Mouse (Mus musculus): ENCODE measurements around the gene Atad5. TPM values are rescaled to one million over a fixed set of nuclear protein-coding genes. Genes with fewer than 3 reads are reported as not detected.
"Not testable (repeated sequence)": the region's sequence is repeated elsewhere in the genome, so short reads cannot be mapped to it uniquely, and the experiment has no call there.

The Atad5 gene
- polyA plus RNA-seq, 1 experiment from 2014 or later = 4.9 TPM

DNA sequence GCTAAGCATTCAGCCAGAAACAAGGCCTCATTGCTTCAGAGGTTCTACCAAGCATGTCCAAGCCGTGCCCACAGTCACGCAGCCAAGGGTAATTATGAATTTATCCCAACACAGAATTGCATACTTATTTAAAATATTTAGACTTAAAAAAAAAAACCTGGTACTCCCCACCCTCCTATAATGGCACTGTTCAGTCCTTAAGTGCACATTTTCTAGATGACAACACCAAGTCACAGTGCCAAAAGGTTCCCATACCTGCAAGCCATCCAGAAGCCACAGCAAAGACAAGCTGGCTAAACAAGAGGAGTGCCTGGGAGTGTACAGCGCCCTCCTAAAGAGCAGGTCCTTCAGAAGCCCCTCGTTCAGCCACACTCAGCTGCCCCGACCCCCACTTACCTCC, 36.0 kb upstream of the Atad5 start:
- DNase-seq (ENCODE audit: low spot score) = peak; percentile 12
- TF ChIP-seq CTCF (IDR thresholded peaks at IDR 0.05; ENCODE audit: low read depth) = no peak

DNA sequence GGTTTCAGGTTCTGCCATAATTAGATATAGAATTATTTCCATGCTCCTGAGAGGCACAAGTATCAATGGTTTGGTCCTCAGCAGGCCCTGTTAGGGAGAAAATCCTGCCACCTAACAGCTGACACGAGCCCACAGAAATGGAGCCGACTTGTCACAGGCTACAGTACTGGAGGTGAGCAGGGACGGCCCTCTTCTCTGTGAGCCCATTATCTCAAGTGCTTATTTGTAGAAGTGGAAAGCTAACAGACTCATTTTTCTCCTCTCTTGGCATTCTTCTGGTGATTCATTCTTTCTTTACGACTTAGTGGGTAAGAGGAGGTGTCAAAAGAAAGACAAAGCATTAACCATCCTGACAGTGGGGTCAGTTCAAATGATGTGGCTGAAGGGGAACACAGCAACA, 34.5 kb upstream of the Atad5 start:
- H3K36me3 ChIP-seq (ENCODE audit: insufficient read depth, low read length) = peaks cover 30% of the 10 kb centered on the region
- DNase-seq (ENCODE audit: low spot score) (no peak), ATAC-seq (replicated peaks; ENCODE audit: low FRiP score, low read depth) (no peak)

More for the DNA sequence above, 36.0 kb upstream of the Atad5 start:
- Histone ChIP-seq H3K27me3 (ENCODE audit: insufficient read depth, low read length) (no peaks in the 10 kb centered on the region), H3K4me1 (replicated peaks; ENCODE audit: insufficient read depth, low read length) (0 out of 2 replicates have a peak, but pooled peaks cover 3% of the 10 kb centered on the region), H3K27ac (peak overlapping the region; percentile 60; the same call in 1 of the 2 replicates), H3K9me3 (replicated peaks; ENCODE audit: low read length) (no peaks in the 10 kb centered on the region), H3K9ac (ENCODE audit: low read depth, low read length) (no peak overlapping the region), H3K36me3 (ENCODE audit: insufficient read depth, low read length) (peaks cover 28% of the 10 kb centered on the region), H3K4me2 (ENCODE audit: low read length) (no peak overlapping the region), H3K4me3 (replicated peaks; ENCODE audit: low read depth, low read length) (no peak overlapping the region)
- no peak for ATAC-seq (replicated peaks; ENCODE audit: low FRiP score, low read depth)
- WGBS = 61% methylated on average over 5 of the region's 5 CpGs

DNA sequence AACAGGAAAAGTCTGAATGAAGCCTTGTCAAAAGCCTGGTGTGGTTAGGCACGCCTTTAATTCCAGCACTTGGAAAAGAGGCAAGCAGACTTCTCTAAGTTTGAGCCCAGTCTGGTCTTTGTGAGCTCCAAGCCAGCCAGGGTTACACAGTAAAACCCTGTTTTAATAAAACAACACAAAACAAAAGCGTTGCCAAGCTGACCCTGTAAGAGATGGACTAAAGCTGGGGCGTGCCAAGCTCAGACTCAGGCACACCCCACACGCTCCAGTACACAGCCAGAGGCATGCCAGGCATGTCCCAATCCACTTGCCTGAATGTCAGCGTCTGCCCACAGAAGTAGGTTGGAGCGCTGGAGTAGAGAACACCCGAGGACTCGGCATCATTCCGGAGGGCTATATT, 33.1 kb upstream of the Atad5 start:
- Histone ChIP-seq H3K4me1 (replicated peaks; ENCODE audit: insufficient read depth, low read length) (0 out of 2 replicates have a peak, but pooled peaks cover 3% of the 10 kb centered on the region), H3K4me3 (replicated peaks; ENCODE audit: low read depth, low read length) (no peak overlapping the region), H3K36me3 (ENCODE audit: insufficient read depth, low read length) (peaks cover 32% of the 10 kb centered on the region), H3K9ac (ENCODE audit: low read depth, low read length) (no peak overlapping the region), H3K4me2 (ENCODE audit: low read length) (no peak overlapping the region), H3K27ac (no peak overlapping the region), H3K9me3 (replicated peaks; ENCODE audit: low read length) (no peaks in the 10 kb centered on the region), H3K27me3 (ENCODE audit: insufficient read depth, low read length) (no peaks in the 10 kb centered on the region)
- WGBS = 75% methylated on average over 9 of the region's 9 CpGs
- ATAC-seq (replicated peaks; ENCODE audit: low FRiP score, low read depth) = no peak
- no peak for DNase-seq (ENCODE audit: low spot score)
- TF ChIP-seq CTCF (IDR thresholded peaks at IDR 0.05; ENCODE audit: low read depth) = no peak

More for the DNA sequence above, 34.5 kb upstream of the Atad5 start:
- no peak for TF ChIP-seq CTCF (IDR thresholded peaks at IDR 0.05; ENCODE audit: low read depth)
- H3K4me2 ChIP-seq (ENCODE audit: low read length) = no peak overlapping the region
- H3K27me3 ChIP-seq (ENCODE audit: insufficient read depth, low read length) = no peaks in the 10 kb centered on the region
- no peak overlapping the region for H3K4me3 ChIP-seq (replicated peaks; ENCODE audit: low read depth, low read length)
- 0 out of 2 replicates have a peak, but pooled peaks cover 3% of the 10 kb centered on the region for H3K4me1 ChIP-seq (replicated peaks; ENCODE audit: insufficient read depth, low read length)
- 66% methylated on average over 4 of the region's 4 CpGs for WGBS
- H3K27ac ChIP-seq = no peak overlapping the region
- no peak overlapping the region for H3K9ac ChIP-seq (ENCODE audit: low read depth, low read length)
- H3K9me3 ChIP-seq (replicated peaks; ENCODE audit: low read length) = no peaks in the 10 kb centered on the region

DNA sequence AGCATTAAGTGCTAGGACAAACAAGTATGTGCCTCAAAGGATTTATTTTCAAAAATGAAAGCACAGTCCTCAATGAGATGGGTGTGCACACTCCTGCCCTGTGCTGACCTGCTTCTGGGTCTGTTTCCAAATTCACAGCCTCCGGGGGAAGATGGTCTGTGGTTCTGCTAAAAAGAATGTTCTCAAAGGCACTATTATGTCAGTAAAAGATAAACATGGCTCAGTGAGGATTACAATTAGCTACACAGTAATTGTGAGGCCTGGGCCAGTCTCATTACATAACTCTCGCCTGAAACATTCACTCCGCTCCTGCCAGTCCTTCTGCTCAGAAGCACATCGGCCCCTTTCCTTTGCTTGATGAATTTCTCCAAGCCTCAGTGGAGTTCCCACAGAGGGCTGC, 27.0 kb upstream of the Atad5 start:
- peak; percentile 17 for DNase-seq (ENCODE audit: low spot score)
- H3K9me3 ChIP-seq (replicated peaks; ENCODE audit: low read length) = no peaks in the 10 kb centered on the region
- no peaks in the 10 kb centered on the region for H3K27me3 ChIP-seq (ENCODE audit: insufficient read depth, low read length)
- no peak overlapping the region for H3K4me3 ChIP-seq (replicated peaks; ENCODE audit: low read depth, low read length)
- no peak overlapping the region for H3K27ac ChIP-seq
- H3K4me2 ChIP-seq (ENCODE audit: low read length) = no peak overlapping the region
- no peak for ATAC-seq (replicated peaks; ENCODE audit: low FRiP score, low read depth)
- no peaks in the 10 kb centered on the region for H3K4me1 ChIP-seq (replicated peaks; ENCODE audit: insufficient read depth, low read length)
- peaks cover 19% of the 10 kb centered on the region for H3K36me3 ChIP-seq (ENCODE audit: insufficient read depth, low read length)
- WGBS = 72% methylated on average over 4 of the region's 4 CpGs
- H3K9ac ChIP-seq (ENCODE audit: low read depth, low read length) = no peak overlapping the region
- no peak for TF ChIP-seq CTCF (IDR thresholded peaks at IDR 0.05; ENCODE audit: low read depth)

DNA sequence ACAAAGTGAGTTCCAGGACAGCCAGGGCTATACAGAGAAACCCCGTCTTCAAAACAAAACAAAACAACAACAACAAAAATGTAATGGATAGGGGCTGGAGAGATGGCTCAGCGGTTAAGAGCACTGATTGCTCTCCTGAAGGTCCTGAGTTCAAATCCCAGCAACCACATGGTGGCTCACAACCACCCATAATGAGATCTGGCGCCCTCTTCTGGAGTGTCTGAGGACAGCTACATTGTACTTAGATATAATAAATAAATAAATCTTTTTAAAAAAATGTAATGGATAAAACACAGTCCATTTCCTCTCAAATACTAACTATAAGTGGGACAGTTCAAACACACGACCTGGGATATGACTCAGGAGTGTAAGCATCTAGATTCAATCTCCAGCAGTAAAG, 22.8 kb upstream of the Atad5 start:
- DNase-seq (ENCODE audit: low spot score); H3K9me3 ChIP-seq (replicated peaks; ENCODE audit: low read length); H3K9ac ChIP-seq (ENCODE audit: low read depth, low read length); ATAC-seq (replicated peaks; ENCODE audit: low FRiP score, low read depth); H3K36me3 ChIP-seq (ENCODE audit: insufficient read depth, low read length); H3K4me3 ChIP-seq (replicated peaks; ENCODE audit: low read depth, low read length); H3K27ac ChIP-seq; H3K4me1 ChIP-seq (replicated peaks; ENCODE audit: insufficient read depth, low read length); H3K4me2 ChIP-seq (ENCODE audit: low read length); H3K27me3 ChIP-seq (ENCODE audit: insufficient read depth, low read length): not testable (repeated sequence)
- peak; percentile 33 for TF ChIP-seq CTCF (IDR thresholded peaks at IDR 0.05; ENCODE audit: low read depth)
- WGBS = 86% methylated on average over 4 of the region's 4 CpGs

DNA sequence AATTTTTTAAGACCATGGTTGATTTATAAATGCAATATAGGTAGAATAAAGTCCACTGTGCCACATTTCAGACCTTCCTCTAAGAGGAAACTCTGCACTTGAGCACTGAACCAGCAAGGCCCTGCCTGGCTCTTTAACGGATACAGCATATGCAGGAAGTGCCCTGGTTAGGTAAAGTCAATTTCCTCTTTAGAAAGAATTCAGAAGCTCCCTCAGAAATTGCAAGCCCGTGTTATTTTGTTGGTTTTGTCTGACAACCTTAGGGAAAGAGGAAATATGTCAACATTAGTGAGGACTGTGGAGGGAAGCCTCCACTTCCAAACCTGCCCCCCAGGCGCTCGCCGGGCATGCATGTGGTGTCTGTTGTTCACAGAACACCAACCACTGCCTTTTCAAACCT, 21.6 kb upstream of the Atad5 start:
- TF ChIP-seq CTCF (IDR thresholded peaks at IDR 0.05; ENCODE audit: low read depth) = no peak
- 0 out of 2 replicates have a peak overlapping the region, but pooled peaks have one; percentile 19 for H3K27ac ChIP-seq
- DNase-seq (ENCODE audit: low spot score) = peak; percentile 28

DNA sequence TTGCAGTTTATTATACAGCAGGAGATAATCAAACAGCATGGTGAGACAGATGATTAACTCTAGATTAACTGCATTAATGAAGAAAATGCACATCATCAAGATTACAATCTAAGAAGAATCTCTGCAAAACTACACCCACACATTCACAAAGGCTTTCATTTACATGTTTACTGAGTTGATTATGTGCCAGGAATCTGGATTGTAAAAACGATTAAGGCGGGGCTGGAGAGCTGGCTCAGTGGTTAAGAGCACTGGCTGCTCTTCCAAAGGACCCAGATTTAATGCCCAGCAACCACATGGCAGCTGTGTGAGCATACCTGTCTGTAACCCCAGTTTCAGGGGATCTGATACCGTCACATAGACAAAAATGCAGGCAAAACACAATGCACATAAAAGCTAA, 19.4 kb upstream of the Atad5 start:
- 67% methylated on average over 3 of the region's 3 CpGs for WGBS
- Histone ChIP-seq H3K4me2 (ENCODE audit: low read length) (no peak overlapping the region), H3K4me1 (replicated peaks; ENCODE audit: insufficient read depth, low read length) (no peaks in the 10 kb centered on the region; the same call in 1 of the 2 replicates), H3K9me3 (replicated peaks; ENCODE audit: low read length) (no peaks in the 10 kb centered on the region), H3K4me3 (replicated peaks; ENCODE audit: low read depth, low read length) (no peak overlapping the region), H3K36me3 (ENCODE audit: insufficient read depth, low read length) (no peaks in the 10 kb centered on the region), H3K9ac (ENCODE audit: low read depth, low read length) (no peak overlapping the region), H3K27ac (no peak overlapping the region), H3K27me3 (ENCODE audit: insufficient read depth, low read length) (no peaks in the 10 kb centered on the region)
- DNase-seq (ENCODE audit: low spot score) (peak; percentile 31), ATAC-seq (replicated peaks; ENCODE audit: low FRiP score, low read depth) (no peak)
- no peak for TF ChIP-seq CTCF (IDR thresholded peaks at IDR 0.05; ENCODE audit: low read depth)

More for the DNA sequence above, 21.6 kb upstream of the Atad5 start:
- no peaks in the 10 kb centered on the region for H3K27me3 ChIP-seq (ENCODE audit: insufficient read depth, low read length)
- no peaks in the 10 kb centered on the region; the same call in 1 of the 2 replicates for H3K4me1 ChIP-seq (replicated peaks; ENCODE audit: insufficient read depth, low read length)
- no peak overlapping the region for H3K4me3 ChIP-seq (replicated peaks; ENCODE audit: low read depth, low read length)
- WGBS = 68% methylated on average over 5 of the region's 5 CpGs
- ATAC-seq (replicated peaks; ENCODE audit: low FRiP score, low read depth) = no peak
- no peak overlapping the region for H3K4me2 ChIP-seq (ENCODE audit: low read length)
- no peaks in the 10 kb centered on the region for H3K9me3 ChIP-seq (replicated peaks; ENCODE audit: low read length)
- H3K36me3 ChIP-seq (ENCODE audit: insufficient read depth, low read length) = no peaks in the 10 kb centered on the region
- no peak overlapping the region for H3K9ac ChIP-seq (ENCODE audit: low read depth, low read length)
